Mouse (Mus musculus): ENCODE results near the gene Sgsm1. TPM values are rescaled to one million over a fixed set of nuclear protein-coding genes. Genes with fewer than 3 reads are reported as not detected.

The Sgsm1 gene
- polyA plus RNA-seq, 1 experiment: 11.7 TPM

DNA sequence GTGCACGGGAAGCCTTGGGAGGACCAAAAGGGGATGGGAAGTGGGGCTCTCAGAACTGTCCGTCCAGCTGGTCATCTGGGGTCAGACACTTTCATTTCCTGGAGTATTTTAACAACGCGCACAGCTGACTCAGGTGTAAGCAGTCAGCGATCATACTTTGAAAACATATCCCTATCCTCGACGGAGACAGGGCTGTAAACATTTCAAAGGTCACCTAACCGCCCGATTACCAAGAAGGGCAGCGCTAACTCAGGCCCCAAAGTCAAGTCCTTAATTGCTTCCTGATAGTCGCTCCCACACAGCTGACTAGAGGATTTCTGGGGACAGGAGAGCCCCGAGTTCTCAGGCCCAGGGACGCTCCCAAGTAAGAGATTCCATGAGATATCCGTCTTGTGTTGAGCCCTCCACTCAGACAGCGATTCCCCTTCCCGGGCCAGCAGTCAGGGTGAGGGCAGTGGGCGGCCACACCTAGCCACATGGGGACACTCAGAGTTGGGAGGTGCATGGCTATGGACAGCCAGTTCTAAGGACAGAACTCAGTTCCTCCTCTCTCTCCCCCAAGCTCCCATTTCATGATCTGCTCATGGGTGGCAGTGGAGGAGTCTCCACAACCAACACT, 91.9 kb downstream of the Sgsm1 start:
- Histone ChIP-seq H3K9me3 (replicated peaks; ENCODE audit: control insufficient read depth, insufficient read depth, low read length, poor library complexity, severe bottlenecking) (no peaks in the 10 kb centered on the region), H3K4me1 (ENCODE audit: control insufficient read depth, insufficient read depth, low read length) (peaks cover 2% of the 10 kb centered on the region), H3K36me3 (ENCODE audit: control insufficient read depth, insufficient read depth, low read length, poor library complexity, severe bottlenecking) (no peaks in the 10 kb centered on the region), H3K4me3 (ENCODE audit: low read depth, low read length) (no peak overlapping the region), H3K9ac (ENCODE audit: low read depth, poor library complexity, severe bottlenecking) (no peak overlapping the region), H3K27ac (ENCODE audit: insufficient read depth, low read length) (no peak overlapping the region), H3K27me3 (ENCODE audit: control insufficient read depth, insufficient read depth, low read length, poor library complexity, severe bottlenecking) (no peaks in the 10 kb centered on the region)
- TF ChIP-seq POLR2A (IDR thresholded peaks at IDR 0.05; ENCODE audit: insufficient read depth, low read length): no peak
- TF ChIP-seq EP300 (IDR thresholded peaks at IDR 0.05; ENCODE audit: insufficient read depth, low read depth, low read length): no peak

- no peak overlapping the region for H3K27ac ChIP-seq (ENCODE audit: insufficient read depth, low read length)
- H3K27me3 ChIP-seq (ENCODE audit: control insufficient read depth, insufficient read depth, low read length, poor library complexity, severe bottlenecking): no peaks in the 10 kb centered on the region
- H3K9ac ChIP-seq (ENCODE audit: low read depth, poor library complexity, severe bottlenecking): no peak overlapping the region
- H3K36me3 ChIP-seq (ENCODE audit: control insufficient read depth, insufficient read depth, low read length, poor library complexity, severe bottlenecking): no peaks in the 10 kb centered on the region
- TF ChIP-seq CTCF (IDR thresholded peaks at IDR 0.05; ENCODE audit: low read depth, low read length) (no peak), EP300 (IDR thresholded peaks at IDR 0.05; ENCODE audit: insufficient read depth, low read depth, low read length) (no peak), POLR2A (IDR thresholded peaks at IDR 0.05; ENCODE audit: insufficient read depth, low read length) (no peak)
- peaks cover 2% of the 10 kb centered on the region for H3K4me1 ChIP-seq (ENCODE audit: control insufficient read depth, insufficient read depth, low read length)
- no peak overlapping the region for H3K4me3 ChIP-seq (ENCODE audit: low read depth, low read length)
- H3K9me3 ChIP-seq (replicated peaks; ENCODE audit: control insufficient read depth, insufficient read depth, low read length, poor library complexity, severe bottlenecking): no peaks in the 10 kb centered on the region
These were observed 93.5 kb downstream of the Sgsm1 start for GRCm38 (mm10) chr5:113217076-113217475.

- H3K4me1 ChIP-seq (ENCODE audit: control insufficient read depth, insufficient read depth, low read length): peaks cover 2% of the 10 kb centered on the region
- no peak overlapping the region for H3K9ac ChIP-seq (ENCODE audit: low read depth, poor library complexity, severe bottlenecking)
- no peak overlapping the region for H3K27ac ChIP-seq (ENCODE audit: insufficient read depth, low read length)
- no peak overlapping the region for H3K4me3 ChIP-seq (ENCODE audit: low read depth, low read length)
- no peaks in the 10 kb centered on the region for H3K9me3 ChIP-seq (replicated peaks; ENCODE audit: control insufficient read depth, insufficient read depth, low read length, poor library complexity, severe bottlenecking)
- no peaks in the 10 kb centered on the region for H3K36me3 ChIP-seq (ENCODE audit: control insufficient read depth, insufficient read depth, low read length, poor library complexity, severe bottlenecking)
- no peaks in the 10 kb centered on the region for H3K27me3 ChIP-seq (ENCODE audit: control insufficient read depth, insufficient read depth, low read length, poor library complexity, severe bottlenecking)
- TF ChIP-seq POLR2A (IDR thresholded peaks at IDR 0.05; ENCODE audit: insufficient read depth, low read length) (no peak), EP300 (IDR thresholded peaks at IDR 0.05; ENCODE audit: insufficient read depth, low read depth, low read length) (no peak), CTCF (IDR thresholded peaks at IDR 0.05; ENCODE audit: low read depth, low read length) (no peak)
These were observed 94.1 kb downstream of the Sgsm1 start for GRCm38 (mm10) chr5:113216328-113216960.

DNA sequence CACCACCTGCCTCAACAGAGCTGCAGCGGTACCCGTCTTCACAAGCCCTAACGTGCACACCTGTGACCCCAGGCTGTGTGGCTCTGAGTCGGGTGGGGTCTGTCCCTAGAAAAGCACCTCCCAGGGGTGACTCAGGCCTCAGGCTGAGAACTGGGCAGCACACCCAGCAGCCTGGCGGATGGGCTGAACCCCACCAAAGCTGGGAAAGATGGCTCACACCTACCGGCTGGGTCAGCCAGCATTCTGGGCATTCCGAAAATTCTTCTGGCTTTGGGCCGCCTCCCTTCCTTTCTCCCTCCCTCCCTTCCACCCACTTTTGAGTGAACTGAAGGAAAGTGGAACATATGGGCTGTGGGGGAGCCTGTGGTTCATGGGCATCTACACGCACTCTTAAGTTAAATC, 95.0 kb downstream of the Sgsm1 start:
- peaks cover 2% of the 10 kb centered on the region for H3K4me1 ChIP-seq (ENCODE audit: control insufficient read depth, insufficient read depth, low read length)
- no peaks in the 10 kb centered on the region for H3K9me3 ChIP-seq (replicated peaks; ENCODE audit: control insufficient read depth, insufficient read depth, low read length, poor library complexity, severe bottlenecking)
- no peak overlapping the region for H3K27ac ChIP-seq (ENCODE audit: insufficient read depth, low read length)
- no peaks in the 10 kb centered on the region for H3K36me3 ChIP-seq (ENCODE audit: control insufficient read depth, insufficient read depth, low read length, poor library complexity, severe bottlenecking)
- H3K27me3 ChIP-seq (ENCODE audit: control insufficient read depth, insufficient read depth, low read length, poor library complexity, severe bottlenecking): no peaks in the 10 kb centered on the region
- no peak for TF ChIP-seq EP300 (IDR thresholded peaks at IDR 0.05; ENCODE audit: insufficient read depth, low read depth, low read length)
- TF ChIP-seq CTCF (IDR thresholded peaks at IDR 0.05; ENCODE audit: low read depth, low read length): no peak
- TF ChIP-seq POLR2A (IDR thresholded peaks at IDR 0.05; ENCODE audit: insufficient read depth, low read length): no peak
- H3K9ac ChIP-seq (ENCODE audit: low read depth, poor library complexity, severe bottlenecking): no peak overlapping the region
- H3K4me3 ChIP-seq (ENCODE audit: low read depth, low read length): no peak overlapping the region

- no peaks in the 10 kb centered on the region for H3K27me3 ChIP-seq (ENCODE audit: control insufficient read depth, insufficient read depth, low read length, poor library complexity, severe bottlenecking)
- H3K4me3 ChIP-seq (ENCODE audit: low read depth, low read length): no peak overlapping the region
- no peak overlapping the region for H3K27ac ChIP-seq (ENCODE audit: insufficient read depth, low read length)
- TF ChIP-seq CTCF (IDR thresholded peaks at IDR 0.05; ENCODE audit: low read depth, low read length): no peak
- no peak for TF ChIP-seq EP300 (IDR thresholded peaks at IDR 0.05; ENCODE audit: insufficient read depth, low read depth, low read length)
- no peak for TF ChIP-seq POLR2A (IDR thresholded peaks at IDR 0.05; ENCODE audit: insufficient read depth, low read length)
- no peaks in the 10 kb centered on the region for H3K9me3 ChIP-seq (replicated peaks; ENCODE audit: control insufficient read depth, insufficient read depth, low read length, poor library complexity, severe bottlenecking)
- peaks cover 2% of the 10 kb centered on the region for H3K4me1 ChIP-seq (ENCODE audit: control insufficient read depth, insufficient read depth, low read length)
- H3K36me3 ChIP-seq (ENCODE audit: control insufficient read depth, insufficient read depth, low read length, poor library complexity, severe bottlenecking): no peaks in the 10 kb centered on the region
- H3K9ac ChIP-seq (ENCODE audit: low read depth, poor library complexity, severe bottlenecking): no peak overlapping the region
These were observed 96.1 kb downstream of the Sgsm1 start for GRCm38 (mm10) chr5:113214455-113214854.

DNA sequence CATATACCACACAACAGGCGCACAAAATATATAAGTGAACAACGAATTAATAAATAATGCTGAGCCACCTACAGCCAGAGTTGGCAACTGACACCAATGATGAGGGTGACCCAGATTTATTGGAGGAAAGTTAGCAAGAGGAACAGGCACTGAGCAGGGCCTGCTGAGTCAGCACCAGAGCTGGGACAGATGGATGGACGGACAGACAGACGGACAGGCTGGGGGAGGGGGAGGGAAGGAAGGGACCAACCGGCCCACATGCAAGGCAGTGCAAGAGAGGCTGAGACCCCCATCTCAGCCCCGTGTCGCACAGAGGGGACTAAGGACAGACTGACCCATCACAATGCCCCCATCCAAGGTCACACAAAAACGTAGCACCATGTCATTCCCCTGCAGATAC, 96.5 kb downstream of the Sgsm1 start:
- Histone ChIP-seq H3K27ac (ENCODE audit: insufficient read depth, low read length) (no peak overlapping the region), H3K9me3 (replicated peaks; ENCODE audit: control insufficient read depth, insufficient read depth, low read length, poor library complexity, severe bottlenecking) (no peaks in the 10 kb centered on the region), H3K4me3 (ENCODE audit: low read depth, low read length) (no peak overlapping the region), H3K9ac (ENCODE audit: low read depth, poor library complexity, severe bottlenecking) (no peak overlapping the region), H3K4me1 (ENCODE audit: control insufficient read depth, insufficient read depth, low read length) (peaks cover 2% of the 10 kb centered on the region), H3K27me3 (ENCODE audit: control insufficient read depth, insufficient read depth, low read length, poor library complexity, severe bottlenecking) (no peaks in the 10 kb centered on the region), H3K36me3 (ENCODE audit: control insufficient read depth, insufficient read depth, low read length, poor library complexity, severe bottlenecking) (no peaks in the 10 kb centered on the region)
- TF ChIP-seq POLR2A (IDR thresholded peaks at IDR 0.05; ENCODE audit: insufficient read depth, low read length) (no peak), EP300 (IDR thresholded peaks at IDR 0.05; ENCODE audit: insufficient read depth, low read depth, low read length) (no peak), CTCF (IDR thresholded peaks at IDR 0.05; ENCODE audit: low read depth, low read length) (no peak)

All from ES-Bruce4 (cell line).